Mouse (Mus musculus): ENCODE measurements at regions not wholly inside any gene's neighbourhood (a gene's known extent, or its start where the extent isn't known, plus 50 kb on each side); places are given as distances from the start of the nearest gene placed in this dataset.
"Not testable (repeated sequence)": the region's sequence is repeated elsewhere in the genome, so short reads cannot be mapped to it uniquely, and the experiment has no call there.

GRCm38 (mm10) chr5:97831421-97831820, 199.4 kb downstream of the Antxr2 start:
- DNase-seq, result no peak

- DNase-seq, result no peak
Measured at GRCm38 (mm10) chr5:97817485-97817884, 213.4 kb downstream of the Antxr2 start.

GRCm38 (mm10) chr5:97815357-97815756, 215.5 kb downstream of the Antxr2 start:
- DNase-seq, result no peak

GRCm38 (mm10) chr5:97814700-97815099, 216.1 kb downstream of the Antxr2 start:
- DNase-seq, result no peak

- DNase-seq, result no peak
Measured at GRCm38 (mm10) chr5:97812611-97813350, 218.1 kb downstream of the Antxr2 start.

- DNase-seq, result no peak
Measured at GRCm38 (mm10) chr5:97809007-97809406, 221.8 kb downstream of the Antxr2 start.

GRCm38 (mm10) chr5:97807171-97807570, 223.7 kb downstream of the Antxr2 start:
- no peak for DNase-seq

- no peak for DNase-seq
Measured at GRCm38 (mm10) chr5:97806754-97807153, 224.1 kb downstream of the Antxr2 start.

GRCm38 (mm10) chr5:97800017-97800416, 230.8 kb downstream of the Antxr2 start:
- DNase-seq, result no peak

GRCm38 (mm10) chr5:97788175-97788574, 242.7 kb downstream of the Antxr2 start:
- DNase-seq, result no peak

GRCm38 (mm10) chr5:97787001-97787400, 243.8 kb downstream of the Antxr2 start:
- no peak for DNase-seq

- DNase-seq, result not testable (repeated sequence)
Measured at GRCm38 (mm10) chr5:97775100-97775499, 255.7 kb downstream of the Antxr2 start.

- not testable (repeated sequence) for DNase-seq
Measured at GRCm38 (mm10) chr5:97773451-97773850, 257.4 kb downstream of the Antxr2 start.

- DNase-seq, result no peak
Measured at GRCm38 (mm10) chr5:97737339-97737738, 280.5 kb upstream of the Gk2 start.

- no peak for DNase-seq
Measured at GRCm38 (mm10) chr5:97730920-97731319, 274.1 kb upstream of the Gk2 start.

- DNase-seq, result not testable (repeated sequence)
Measured at GRCm38 (mm10) chr5:97719364-97719763, 262.5 kb upstream of the Gk2 start.

GRCm38 (mm10) chr5:97705270-97705669, 248.4 kb upstream of the Gk2 start:
- DNase-seq, result peak; percentile 6

- DNase-seq, result no peak
Measured at GRCm38 (mm10) chr5:97700507-97700906, 243.7 kb upstream of the Gk2 start.

GRCm38 (mm10) chr5:97697581-97698134, 240.8 kb upstream of the Gk2 start:
- DNase-seq, result peak; percentile 24

- DNase-seq, result no peak
Measured at GRCm38 (mm10) chr5:97693333-97693940, 236.6 kb upstream of the Gk2 start.

GRCm38 (mm10) chr5:97685443-97685842, 228.6 kb upstream of the Gk2 start:
- DNase-seq, result no peak

- DNase-seq, result no peak
Measured at GRCm38 (mm10) chr5:97684592-97685258, 227.9 kb upstream of the Gk2 start.

- no peak for DNase-seq
Measured at GRCm38 (mm10) chr5:97669726-97670125, 212.9 kb upstream of the Gk2 start.
